Mouse (Mus musculus): ENCODE data around the gene Hoxa3. TPM values are rescaled to one million over a fixed set of nuclear protein-coding genes. Genes with fewer than 3 reads are reported as not detected.

The Hoxa3 gene
- total and polyA plus RNA-seq, 3 experiments = 0.08 to 0.38 (median 0.34) TPM

DNA sequence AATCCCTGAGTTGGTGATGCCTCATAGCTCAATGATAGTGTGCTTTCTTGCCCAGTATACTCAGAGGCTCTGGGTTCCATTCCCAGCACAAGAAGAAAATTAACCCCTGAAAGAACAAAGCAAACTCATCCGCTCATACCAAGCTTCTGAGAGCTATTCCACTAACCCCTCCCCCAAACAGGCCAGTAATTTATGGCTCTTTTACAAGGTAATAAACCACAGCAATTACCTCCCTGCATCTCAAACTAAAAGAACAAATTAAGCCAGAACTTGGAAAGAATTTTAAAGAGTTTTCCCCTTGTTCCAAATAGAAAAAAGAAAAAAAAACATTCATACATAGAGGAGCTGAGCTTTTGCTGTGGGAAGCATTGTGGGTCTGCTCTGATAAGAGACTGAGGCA, 30.3 kb downstream of the Hoxa3 start:
- dilution Hi-C loops (cut with MboI; ENCODE audit: extremely low pct_ligation_motif_present, extremely low pct_unique_long_range_greater_than_20kb, low sequenced_read_pairs) (no loop called here), in situ Hi-C loops (cut with MboI; ENCODE audit: low pct_ligation_motif_present, low pct_unique_long_range_greater_than_20kb, low sequenced_read_pairs) (no loop called here)
- TF ChIP-seq CHD1 (IDR thresholded peaks at IDR 0.05; ENCODE audit: low read depth, low read length) (no peak), MEF2A (IDR thresholded peaks at IDR 0.05; ENCODE audit: borderline replicate concordance, low read depth, low read length) (no peak), USF2 (conservative IDR thresholded peaks at IDR 0.05; ENCODE audit: low read depth, low read length) (no peak)
- Histone ChIP-seq H3K79me2 (replicated peaks; ENCODE audit: control insufficient read depth, extremely low read depth, insufficient read depth, poor library complexity, severe bottlenecking) (no peaks in the 10 kb centered on the region), H3K4me2 (ENCODE audit: insufficient read depth, low read depth, poor library complexity, severe bottlenecking) (no peak overlapping the region), H3K4me3 (replicated peaks in 1 of 3; ENCODE audit: low read depth in 2 of 3, low read length in 2 of 3, poor library complexity in 1 of 3) (no peak overlapping the region), H3K27ac (ENCODE audit: insufficient read depth, low read depth) (no peak overlapping the region), H3K27me3 (replicated peaks) (no peaks in the 10 kb centered on the region), H3K9ac (ENCODE audit: insufficient read depth, low read depth) (no peak overlapping the region), H3K36me3 (replicated peaks in 1 of 2; ENCODE audit: control insufficient read depth in 1 of 2, insufficient read depth in 1 of 2, low read length in 1 of 2) (no peaks in the 10 kb centered on the region), H3K9me3 (replicated peaks; ENCODE audit: low read length) (no peaks in the 10 kb centered on the region), H3K4me1 (ENCODE audit: control insufficient read depth in 1 of 2, insufficient read depth in 2 of 2) (no peaks in the 10 kb centered on the region)
- DNase-seq (ENCODE audit: extremely low read depth) = no peak

- H3K4me3 ChIP-seq (replicated peaks in 1 of 3; ENCODE audit: low read depth in 2 of 3, low read length in 2 of 3, poor library complexity in 1 of 3) = no peak overlapping the region
- H3K27me3 ChIP-seq (replicated peaks) = no peaks in the 10 kb centered on the region
- TF ChIP-seq RCOR1 (conservative IDR thresholded peaks at IDR 0.05; ENCODE audit: low read depth, low read length) (no peak), SIN3A (IDR thresholded peaks at IDR 0.05; ENCODE audit: low read length) (no peak), ZNF384 (IDR thresholded peaks at IDR 0.05; ENCODE audit: low read depth, low read length) (no peak), MAX (IDR thresholded peaks at IDR 0.05; ENCODE audit: low read length) (no peak), USF2 (conservative IDR thresholded peaks at IDR 0.05; ENCODE audit: low read depth, low read length) (no peak), KAT2A (IDR thresholded peaks at IDR 0.05; ENCODE audit: insufficient replicate concordance, low read length) (no peak), E2F4 (IDR thresholded peaks at IDR 0.05; ENCODE audit: insufficient replicate concordance, low read depth, low read length) (no peak)
- H3K4me2 ChIP-seq (ENCODE audit: insufficient read depth, low read depth, poor library complexity, severe bottlenecking) = no peak overlapping the region
- H3K9me3 ChIP-seq (replicated peaks; ENCODE audit: low read length) = no peaks in the 10 kb centered on the region
- H3K9ac ChIP-seq (ENCODE audit: insufficient read depth, low read depth) = no peak overlapping the region
- DNase-seq (ENCODE audit: extremely low read depth) = no peak
- dilution Hi-C loops (cut with MboI; ENCODE audit: extremely low pct_ligation_motif_present, extremely low pct_unique_long_range_greater_than_20kb, low sequenced_read_pairs) = no loop called here
- no peaks in the 10 kb centered on the region for H3K79me2 ChIP-seq (replicated peaks; ENCODE audit: control insufficient read depth, extremely low read depth, insufficient read depth, poor library complexity, severe bottlenecking)
- in situ Hi-C loops (cut with MboI; ENCODE audit: low pct_ligation_motif_present, low pct_unique_long_range_greater_than_20kb, low sequenced_read_pairs) = no loop called here
- no peaks in the 10 kb centered on the region for H3K36me3 ChIP-seq (replicated peaks in 1 of 2; ENCODE audit: control insufficient read depth in 1 of 2, insufficient read depth in 1 of 2, low read length in 1 of 2)
- H3K4me1 ChIP-seq (ENCODE audit: control insufficient read depth in 1 of 2, insufficient read depth in 2 of 2) = no peaks in the 10 kb centered on the region
- no peak overlapping the region for H3K27ac ChIP-seq (ENCODE audit: insufficient read depth, low read depth)
Measured at GRCm38 (mm10) chr6:52182030-52182429, 31.1 kb downstream of the Hoxa3 start.

DNA sequence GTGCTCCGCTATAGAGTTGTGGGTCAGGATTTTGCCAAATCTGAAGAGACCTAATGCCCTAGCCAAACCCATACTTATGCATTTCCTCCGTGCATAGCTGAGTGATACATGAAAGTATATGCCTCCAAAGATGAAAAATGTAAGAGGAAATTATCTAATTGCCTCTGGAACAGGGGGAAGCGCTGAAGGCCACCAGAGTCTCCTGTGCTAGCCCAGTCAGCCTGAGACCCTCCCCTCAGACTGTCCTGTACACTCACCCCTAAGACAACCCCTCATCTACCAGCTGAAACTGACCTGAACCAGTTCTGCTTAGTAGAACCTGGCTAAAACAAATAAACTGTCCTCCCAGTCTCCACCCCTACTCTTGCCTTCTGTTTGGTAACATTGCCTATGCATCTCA, 32.4 kb downstream of the Hoxa3 start:
- no peaks in the 10 kb centered on the region for H3K79me2 ChIP-seq (replicated peaks; ENCODE audit: control insufficient read depth, extremely low read depth, insufficient read depth, poor library complexity, severe bottlenecking)
- no peak overlapping the region for H3K4me2 ChIP-seq (ENCODE audit: insufficient read depth, low read depth, poor library complexity, severe bottlenecking)
- no peak overlapping the region for H3K4me3 ChIP-seq (replicated peaks in 1 of 3; ENCODE audit: low read depth in 2 of 3, low read length in 2 of 3, poor library complexity in 1 of 3)
- no peaks in the 10 kb centered on the region for H3K36me3 ChIP-seq (replicated peaks in 1 of 2; ENCODE audit: control insufficient read depth in 1 of 2, insufficient read depth in 1 of 2, low read length in 1 of 2)
- no peak overlapping the region for H3K27ac ChIP-seq (ENCODE audit: insufficient read depth, low read depth)
- TF ChIP-seq NRF1 (IDR thresholded peaks at IDR 0.05; ENCODE audit: low read depth, low read length) (no peak), MAZ (IDR thresholded peaks at IDR 0.05; ENCODE audit: low read depth, low read length) (no peak), ELF1 (IDR thresholded peaks at IDR 0.05; ENCODE audit: low read depth, low read length) (no peak), ZKSCAN1 (IDR thresholded peaks at IDR 0.05; ENCODE audit: borderline replicate concordance, low read depth, low read length) (no peak), JUN (IDR thresholded peaks at IDR 0.05; ENCODE audit: insufficient read depth, low read depth, low read length) (no peak), ETS1 (conservative IDR thresholded peaks at IDR 0.05; ENCODE audit: low read depth, low read length) (no peak)
- H3K4me1 ChIP-seq (ENCODE audit: control insufficient read depth in 1 of 2, insufficient read depth in 2 of 2) = no peaks in the 10 kb centered on the region
- no peak for DNase-seq (ENCODE audit: extremely low read depth)
- in situ Hi-C loops (cut with MboI; ENCODE audit: low pct_ligation_motif_present, low pct_unique_long_range_greater_than_20kb, low sequenced_read_pairs) (no loop called here), dilution Hi-C loops (cut with MboI; ENCODE audit: extremely low pct_ligation_motif_present, extremely low pct_unique_long_range_greater_than_20kb, low sequenced_read_pairs) (no loop called here)
- H3K9ac ChIP-seq (ENCODE audit: insufficient read depth, low read depth) = no peak overlapping the region
- no peaks in the 10 kb centered on the region for H3K27me3 ChIP-seq (replicated peaks)
- H3K9me3 ChIP-seq (replicated peaks; ENCODE audit: low read length) = no peaks in the 10 kb centered on the region

Measured in CH12.LX (cell line).